Comparison of ENCODE assay signal across 24 mouse cellular contexts in genomic region chr11:6688888-6689287, GRCm38 (mm10). TPM values are rescaled to one million over a fixed set of nuclear protein-coding genes. Genes with fewer than 3 reads are reported as not detected.
"Had no signal": no experiment of that assay in that cellular context is flagged by ENCODE, and none has a peak within 500 bp of the region (broad histone marks: within the 10 kb centered on the region; RNA-seq: fewer than 3 reads in every experiment).

No protein-coding gene starts in this region.

- H3K9me3 ChIP-seq: neural tube, embryonic 12.5 days; stomach, embryonic 15.5 days had no signal

- H3K4me1 ChIP-seq: neural tube, embryonic 12.5 days; stomach, embryonic 15.5 days had no signal

- DNase-seq: retina, postnatal 1 day; right cerebral cortex, adult 18-20 months; right cerebral cortex, postnatal 14 days; right cerebral cortex, postnatal 25 days; right cerebral cortex, postnatal 4 days; spleen, adult 18-20 months; thymus, adult 18-20 months; thymus, adult 2 months; thymus, postnatal 14 days; thymus, postnatal 25 days; thymus, postnatal 36 days; thymus, postnatal 4 days had no signal

- H3K9ac ChIP-seq: neural tube, embryonic 12.5 days; stomach, embryonic 15.5 days had no signal

- H3K4me2 ChIP-seq: neural tube, embryonic 12.5 days; stomach, embryonic 15.5 days had no signal

- H3K4me3 ChIP-seq: neural tube, embryonic 12.5 days; stomach, embryonic 15.5 days had no signal

- H3K27ac ChIP-seq: neural tube, embryonic 12.5 days; stomach, embryonic 15.5 days; stomach, postnatal 0 days had no signal

- H3K36me3 ChIP-seq: neural tube, embryonic 12.5 days; stomach, embryonic 15.5 days had no signal

- H3K27me3 ChIP-seq: neural tube, embryonic 12.5 days; stomach, embryonic 15.5 days had no signal

RNA-seq across cellular contexts. Expression of gene Ramp3, which starts 30.6 kb away (rescaled TPM):
- total RNA-seq: neutrophil, adult 5-6 weeks had no signal

RNA-seq across cellular contexts. Expression of gene Wap, which starts 50.5 kb away (rescaled TPM):
- total RNA-seq: neutrophil, adult 5-6 weeks had no signal
- polyA plus RNA-seq: neural tube, embryonic 11.5 days; neural tube, embryonic 12.5 days; neural tube, embryonic 14.5 days; small intestine, adult 2 months; spleen, adult 2 months; stomach, embryonic 14.5 days; stomach, embryonic 15.5 days; stomach, embryonic 16.5 days; testis, adult 2 months; urinary bladder, adult 2 months had no signal
